Mouse (Mus musculus): ENCODE measurements around the gene Pef1.

The Pef1 gene

DNA sequence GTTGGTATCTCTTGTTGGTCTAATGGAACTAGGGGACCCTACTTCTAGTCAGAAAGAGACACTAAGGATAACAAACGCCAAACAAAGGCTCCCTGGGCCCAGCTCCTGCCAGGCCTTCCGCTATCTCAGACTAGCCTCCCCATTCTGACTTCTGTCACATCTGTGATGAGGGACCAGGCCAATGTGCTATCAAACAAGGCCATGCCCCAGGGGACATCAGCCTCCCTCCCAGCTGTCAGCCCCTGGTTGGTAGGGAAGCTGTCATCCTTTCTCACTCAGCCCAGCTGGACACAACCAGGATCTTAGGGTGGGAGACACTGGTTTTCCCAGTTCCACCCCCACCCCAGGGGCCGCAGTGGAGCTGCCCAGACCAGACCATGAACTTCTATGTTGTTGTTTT, 7.2 kb upstream of the Pef1 start:
- no peak for DNase-seq (ENCODE audit: low spot score)

DNA sequence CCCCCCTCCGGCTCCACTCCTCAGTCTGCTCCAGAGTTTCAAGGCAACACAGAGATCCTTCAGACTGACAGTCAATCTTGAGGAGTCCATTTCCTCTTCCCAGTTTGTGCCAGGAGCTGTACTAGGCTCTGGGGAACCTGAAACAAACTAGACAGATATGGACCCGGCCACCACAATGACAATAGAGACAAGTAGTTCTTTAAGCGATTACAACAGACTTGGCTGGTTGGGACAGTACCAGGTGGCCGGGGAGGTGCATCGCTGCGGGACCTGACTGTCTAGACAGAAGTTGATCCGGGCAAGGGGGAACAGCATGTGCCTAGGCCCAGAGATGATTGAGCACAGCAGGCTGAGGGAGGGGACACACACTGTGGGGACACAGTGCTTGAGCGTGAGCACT, 1.2 kb upstream of the Pef1 start:
- DNase-seq (ENCODE audit: low spot score) = no peak

- DNase-seq (ENCODE audit: low spot score) = no peak
Observed at GRCm38 (mm10) chr4:130103632-130104031, 1.3 kb downstream of the Pef1 start.

DNA sequence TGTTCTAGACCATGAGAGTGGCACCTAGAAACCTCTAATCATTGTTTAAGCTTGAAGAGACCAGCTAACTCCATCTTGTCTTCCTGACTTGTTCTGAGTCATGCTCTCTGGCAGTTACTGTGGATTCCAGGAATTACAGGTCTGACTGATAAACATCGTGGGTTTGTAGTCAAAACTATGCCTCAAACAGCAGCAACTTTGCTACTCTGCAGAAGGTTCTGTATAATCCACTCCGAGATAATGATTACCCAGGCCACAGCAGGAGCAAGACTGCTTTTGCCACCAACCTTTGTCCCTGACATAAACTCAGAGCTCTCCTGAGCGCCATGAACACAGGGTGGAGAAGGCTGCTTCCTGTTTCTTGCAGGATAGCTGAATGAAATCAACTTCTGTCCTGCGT, 2.2 kb downstream of the Pef1 start:
- no peak for DNase-seq (ENCODE audit: low spot score)

- no peak for DNase-seq (ENCODE audit: low spot score)
Observed at GRCm38 (mm10) chr4:130107065-130107443, 4.7 kb downstream of the Pef1 start.

GRCm38 (mm10) chr4:130107444-130108131, 5.2 kb downstream of the Pef1 start:
- DNase-seq (ENCODE audit: low spot score) = peak; percentile 100

DNA sequence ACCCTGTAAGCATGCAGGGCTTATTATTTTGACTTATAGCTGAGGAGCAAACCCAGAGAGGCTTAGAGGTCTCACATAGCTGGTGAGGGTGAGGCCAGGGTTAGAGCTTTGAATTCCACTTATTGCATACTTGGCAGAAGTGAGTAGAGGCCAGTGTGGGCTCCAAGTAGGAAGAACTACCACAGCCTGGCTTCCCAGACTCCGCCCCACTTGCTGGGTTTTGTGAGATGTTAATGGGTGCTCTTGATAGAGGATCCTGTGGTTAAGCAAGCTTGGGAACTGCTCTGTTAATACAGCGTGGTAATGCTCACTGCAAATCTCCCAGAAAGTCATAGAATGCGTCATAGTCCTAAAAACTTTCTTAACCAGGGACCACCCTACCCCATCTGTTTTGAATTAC, 6.6 kb downstream of the Pef1 start:
- no peak for DNase-seq (ENCODE audit: low spot score)

DNA sequence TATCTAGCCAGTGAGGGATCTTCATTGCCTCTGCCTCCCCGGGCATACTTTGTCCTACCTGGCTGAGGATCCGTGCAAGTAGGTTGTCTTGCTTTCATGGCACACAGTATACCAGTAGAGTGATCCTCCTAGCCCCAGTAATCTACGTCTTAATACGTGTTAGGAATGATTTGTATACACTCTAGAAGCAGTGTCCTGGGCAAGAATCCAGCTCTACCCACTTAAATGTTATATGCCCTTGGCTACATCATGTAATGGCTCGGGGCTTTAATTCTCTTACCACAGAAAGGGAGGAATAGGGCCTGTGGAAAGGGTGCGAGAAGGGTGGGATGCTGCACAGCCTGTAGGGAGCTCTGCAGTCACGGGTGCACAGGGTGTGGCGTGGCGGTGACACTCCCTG, 7.3 kb downstream of the Pef1 start:
- DNase-seq (ENCODE audit: low spot score) = no peak

DNA sequence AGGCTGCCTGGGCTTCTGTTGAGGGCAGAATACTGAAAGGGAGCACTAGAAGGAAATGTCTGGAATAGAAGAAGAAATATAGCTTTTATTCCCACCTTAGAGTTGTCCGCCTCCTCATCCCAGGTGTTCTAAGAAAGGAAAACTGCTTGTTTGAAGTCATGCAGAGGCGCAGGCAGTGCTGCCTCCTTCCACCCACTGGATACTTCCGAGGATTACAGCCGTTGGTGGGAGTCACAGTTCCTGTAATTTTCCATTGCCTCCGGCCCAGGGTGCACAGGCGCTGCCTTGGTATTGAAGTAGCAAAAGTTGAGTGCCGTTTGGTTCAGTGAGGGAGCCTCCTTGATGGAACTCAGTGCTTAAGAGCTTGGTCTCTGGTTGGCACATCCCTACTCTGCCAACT, 7.7 kb downstream of the Pef1 start:
- DNase-seq (ENCODE audit: low spot score) = no peak

DNA sequence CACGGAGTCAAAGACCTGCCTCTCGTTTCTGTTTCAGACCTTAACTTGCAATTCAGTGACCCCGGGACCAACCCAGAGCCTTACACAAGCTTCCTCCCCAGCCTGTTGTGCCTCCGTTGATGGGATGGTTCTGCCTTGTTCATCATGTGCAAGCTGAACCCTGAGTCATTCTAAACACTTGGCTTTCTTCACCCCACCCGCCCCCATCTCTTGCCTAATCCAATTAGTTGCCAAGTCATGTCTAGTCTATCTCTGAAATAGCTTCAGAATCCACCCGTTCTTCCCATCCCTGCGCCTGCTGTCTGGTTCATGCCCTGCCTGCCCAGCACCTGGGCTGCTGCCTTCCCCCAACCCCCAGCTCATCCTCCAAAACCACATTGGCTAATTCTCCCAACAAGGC, 9.9 kb downstream of the Pef1 start:
- DNase-seq (ENCODE audit: low spot score) = peak; percentile 36

DNA sequence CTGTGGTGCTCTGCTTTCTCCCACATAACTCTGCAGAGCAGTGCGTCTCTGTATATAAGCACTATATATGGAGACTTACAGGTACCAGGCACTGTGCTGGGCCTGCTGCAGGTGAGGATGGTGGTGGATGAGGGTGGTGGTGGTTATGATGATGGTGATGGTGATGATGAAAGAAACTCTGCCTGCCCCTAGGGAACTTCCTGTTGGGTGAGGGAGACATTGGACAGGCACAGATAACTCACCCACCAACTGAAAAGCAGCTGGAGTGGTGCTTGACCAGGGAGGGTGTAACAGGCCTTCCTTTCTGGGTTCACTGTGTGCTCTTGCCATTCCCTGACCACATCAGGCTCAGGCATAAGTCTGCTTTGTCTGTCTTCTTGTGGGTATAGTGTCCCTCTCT, 10.4 kb downstream of the Pef1 start:
- DNase-seq (ENCODE audit: low spot score) = no peak

GRCm38 (mm10) chr4:130120752-130121151, 18.4 kb downstream of the Pef1 start:
- no peak for DNase-seq (ENCODE audit: low spot score)

- no peak for DNase-seq (ENCODE audit: low spot score)
Observed at GRCm38 (mm10) chr4:130121560-130121959, 19.2 kb downstream of the Pef1 start.

DNA sequence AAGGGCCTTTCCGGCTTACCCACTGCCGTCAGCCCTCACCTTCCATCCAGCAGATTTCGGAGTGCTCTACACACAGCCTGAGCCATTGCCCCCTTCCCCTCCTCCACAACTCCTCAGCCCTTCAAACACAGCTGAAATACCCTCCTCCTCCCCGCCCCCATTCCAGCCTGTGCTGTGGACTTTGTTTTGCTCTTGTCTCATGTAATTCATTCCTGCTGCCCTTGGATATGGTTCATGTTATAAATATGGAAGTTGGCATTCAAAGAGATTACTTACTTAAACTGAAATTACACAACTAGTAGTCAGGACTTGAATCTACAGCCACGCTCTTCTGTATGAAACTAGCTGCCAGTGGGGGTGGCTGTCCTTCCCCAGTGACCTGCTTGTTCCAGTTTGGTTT, 20.7 kb downstream of the Pef1 start:
- no peak for DNase-seq (ENCODE audit: low spot score)

DNA sequence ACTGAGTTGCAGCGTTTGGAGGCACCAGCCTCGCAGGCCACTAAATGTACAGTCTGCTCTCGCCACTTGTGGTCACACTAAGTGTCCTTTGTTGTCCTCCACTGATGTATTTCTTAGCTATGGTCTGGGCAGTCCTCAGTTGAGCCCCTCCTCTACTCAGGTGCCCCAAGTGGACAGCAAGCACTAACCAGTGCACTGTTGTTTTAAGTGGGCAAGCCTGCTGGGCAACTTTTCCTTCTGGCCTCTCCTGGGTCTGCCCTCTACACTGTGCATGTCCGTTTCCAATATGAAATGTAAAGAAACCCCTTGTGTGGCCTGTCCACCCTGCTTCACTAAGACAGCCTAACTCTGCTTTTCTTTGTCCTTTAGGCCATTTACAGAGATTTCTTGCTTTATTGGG, 21.8 kb downstream of the Pef1 start:
- DNase-seq (ENCODE audit: low spot score) = no peak

DNA sequence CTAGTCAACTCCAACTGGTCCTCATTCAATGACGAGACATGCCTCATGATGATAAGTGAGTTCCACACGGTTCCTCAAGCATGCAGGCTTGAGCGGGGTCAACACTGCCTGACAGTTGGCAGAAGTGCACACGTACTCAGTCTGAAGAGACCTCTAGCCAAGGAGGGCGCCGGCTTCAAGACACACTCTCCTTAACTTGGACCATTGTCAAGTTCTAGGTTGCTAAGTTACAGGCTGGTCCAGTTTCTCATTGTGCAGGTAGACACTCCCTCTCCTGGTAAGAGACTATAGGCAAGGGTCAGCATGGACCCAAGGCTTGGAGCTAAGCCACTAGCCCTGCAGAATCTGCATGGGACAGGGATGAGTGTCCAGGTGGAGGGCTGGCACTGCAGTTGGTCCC, 22.8 kb downstream of the Pef1 start:
- no peak for DNase-seq (ENCODE audit: low spot score)

GRCm38 (mm10) chr4:130125935-130126334, 23.6 kb downstream of the Pef1 start:
- no peak for DNase-seq (ENCODE audit: low spot score)

- DNase-seq (ENCODE audit: low spot score) = no peak
Observed at GRCm38 (mm10) chr4:130128907-130129306, 26.5 kb downstream of the Pef1 start.

DNA sequence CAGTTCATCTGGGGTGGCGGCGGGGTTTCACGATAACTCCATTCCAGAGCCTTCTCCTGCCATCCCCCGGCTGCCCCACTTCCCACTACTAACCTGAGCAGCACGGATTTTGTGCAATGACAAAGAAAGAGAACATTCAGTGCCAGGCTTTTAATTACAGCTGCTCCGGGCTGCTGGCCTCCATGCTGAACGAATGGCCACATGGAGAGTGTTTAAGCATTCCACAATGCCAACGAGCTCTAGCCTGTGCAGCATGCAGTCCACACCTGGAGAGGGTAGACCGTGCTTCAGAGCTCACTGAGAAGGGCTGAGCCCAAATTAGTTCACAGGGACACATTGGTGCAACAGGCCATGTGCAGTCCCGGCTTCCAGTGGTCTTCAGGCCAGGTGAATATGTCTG, 27.7 kb downstream of the Pef1 start:
- DNase-seq (ENCODE audit: low spot score) = no peak

- DNase-seq (ENCODE audit: low spot score) = no peak
Observed at GRCm38 (mm10) chr4:130130641-130131350, 28.4 kb downstream of the Pef1 start.

- no peak for DNase-seq (ENCODE audit: low spot score)
Observed at GRCm38 (mm10) chr4:130131448-130132105, 29.2 kb downstream of the Pef1 start.

GRCm38 (mm10) chr4:130133399-130133798, 31.0 kb downstream of the Pef1 start:
- no peak for DNase-seq (ENCODE audit: low spot score)

DNA sequence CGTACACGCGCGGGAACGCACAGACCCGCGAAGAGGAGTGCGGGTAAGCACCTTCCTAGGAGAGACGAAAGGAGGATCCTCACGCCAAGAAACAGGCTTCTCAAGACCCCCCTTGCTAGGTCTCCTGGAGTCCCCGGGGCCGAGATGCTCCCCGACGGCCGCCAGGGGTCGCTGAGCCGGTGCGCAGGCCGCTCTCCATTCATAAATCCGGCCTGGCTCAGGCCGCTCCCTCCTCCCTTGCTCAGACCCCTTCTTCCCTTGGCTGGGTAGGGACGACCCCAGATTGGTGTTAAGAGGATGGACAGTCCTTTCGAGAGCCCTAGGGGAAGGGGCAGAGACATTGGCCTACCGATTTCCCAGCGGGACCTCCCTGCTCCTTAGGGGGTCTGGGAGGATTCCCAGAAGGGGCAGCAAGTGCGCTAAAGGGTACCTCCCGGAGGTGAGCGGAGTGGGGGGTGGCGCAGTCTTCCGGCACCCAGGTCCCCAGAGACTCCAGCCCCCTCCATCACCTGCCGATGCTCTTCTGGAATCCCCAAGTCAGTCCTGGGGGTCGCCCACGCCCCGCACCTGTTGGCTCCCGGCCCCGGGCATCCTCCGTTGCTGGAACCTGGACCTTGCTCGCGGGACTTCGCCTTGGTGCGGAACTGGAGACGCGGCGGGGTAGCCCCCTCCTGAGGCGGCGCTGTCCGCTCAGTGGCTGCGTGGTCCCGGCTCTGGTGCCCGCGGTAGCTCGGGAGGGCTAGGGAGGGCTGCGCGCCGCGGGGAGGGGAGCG, 36.3 kb downstream of the Pef1 start:
- DNase-seq (ENCODE audit: low spot score) = no peak
